Mouse (Mus musculus): ENCODE data around the gene Ccdc65. TPM values are rescaled to one million over a fixed set of nuclear protein-coding genes. Genes with fewer than 3 reads are reported as not detected.
"Not testable (repeated sequence)": the region's sequence is repeated elsewhere in the genome, so short reads cannot be mapped to it uniquely, and the experiment has no call there.

Gene Ccdc65
- polyA plus RNA-seq, 1 experiment from 2014 or later: 1.5 TPM

GRCm38 (mm10) chr15:98729791-98730545 lies 22.0 kb downstream of the Ccdc65 start:
- Histone ChIP-seq H3K9me3 (no peaks in the 10 kb centered on the region), H3K9ac (no peak overlapping the region), H3K36me3 (replicated peaks) (peaks cover 2% of the 10 kb centered on the region; the same call in 1 of the 2 replicates), H3K4me2 (no peak overlapping the region), H3K4me3 (replicated peaks) (no peak overlapping the region), H3K27ac (no peak overlapping the region), H3K27me3 (peaks cover 34% of the 10 kb centered on the region), H3K4me1 (peaks cover 25% of the 10 kb centered on the region)
- ATAC-seq (ENCODE audit: low FRiP score): no peak
- 78% methylated on average over 7 of the region's 7 CpGs for WGBS

GRCm38 (mm10) chr15:98730790-98731189 lies 22.8 kb downstream of the Ccdc65 start:
- H3K9me3 ChIP-seq: no peaks in the 10 kb centered on the region

GRCm38 (mm10) chr15:98732006-98732531 lies 24.1 kb downstream of the Ccdc65 start:
- peaks cover 22% of the 10 kb centered on the region for H3K36me3 ChIP-seq (replicated peaks)
- peaks cover 19% of the 10 kb centered on the region for H3K4me1 ChIP-seq
- no peak for ATAC-seq (ENCODE audit: low FRiP score)
- H3K27ac ChIP-seq: no peak overlapping the region
- peaks cover 15% of the 10 kb centered on the region for H3K27me3 ChIP-seq
- H3K4me2 ChIP-seq: no peak overlapping the region
- H3K9me3 ChIP-seq: no peaks in the 10 kb centered on the region
- 72% methylated on average over 8 of the region's 8 CpGs for WGBS
- H3K4me3 ChIP-seq (replicated peaks): no peak overlapping the region
- no peak overlapping the region for H3K9ac ChIP-seq

More at GRCm38 (mm10) chr15:98730790-98731189, 22.8 kb downstream of the Ccdc65 start:
- 88% methylated on average over 6 of the region's 6 CpGs for WGBS
- no peak overlapping the region for H3K9ac ChIP-seq
- H3K4me2 ChIP-seq: no peak overlapping the region
- peaks cover 25% of the 10 kb centered on the region for H3K4me1 ChIP-seq
- no peak for ATAC-seq (ENCODE audit: low FRiP score)
- peaks cover 10% of the 10 kb centered on the region for H3K36me3 ChIP-seq (replicated peaks)
- H3K27me3 ChIP-seq: peaks cover 27% of the 10 kb centered on the region
- no peak overlapping the region for H3K4me3 ChIP-seq (replicated peaks)
- H3K27ac ChIP-seq: no peak overlapping the region

- no peak overlapping the region for H3K4me3 ChIP-seq (replicated peaks)
- H3K4me1 ChIP-seq: peaks cover 6% of the 10 kb centered on the region; the same call in 1 of the 2 replicates
- ATAC-seq (ENCODE audit: low FRiP score): no peak
- no peak overlapping the region for H3K4me2 ChIP-seq
- no peaks in the 10 kb centered on the region for H3K9me3 ChIP-seq
- H3K27me3 ChIP-seq: peaks cover 13% of the 10 kb centered on the region
- 81% methylated on average over 6 of the region's 6 CpGs for WGBS
- no peak overlapping the region for H3K9ac ChIP-seq
- H3K36me3 ChIP-seq (replicated peaks): peaks cover 34% of the 10 kb centered on the region
- H3K27ac ChIP-seq: no peak overlapping the region
These were observed 25.4 kb downstream of the Ccdc65 start for GRCm38 (mm10) chr15:98733370-98733769.

GRCm38 (mm10) chr15:98733976-98734566 lies 26.1 kb downstream of the Ccdc65 start:
- WGBS: 94% methylated on average over 5 of the region's 5 CpGs
- H3K9ac ChIP-seq: no peak overlapping the region
- no peak overlapping the region for H3K4me3 ChIP-seq (replicated peaks)
- peaks cover 6% of the 10 kb centered on the region for H3K27me3 ChIP-seq
- H3K4me2 ChIP-seq: no peak overlapping the region
- H3K9me3 ChIP-seq: no peaks in the 10 kb centered on the region
- no peak overlapping the region for H3K27ac ChIP-seq
- ATAC-seq (ENCODE audit: low FRiP score): no peak
- H3K4me1 ChIP-seq: peaks cover 5% of the 10 kb centered on the region; the same call in 1 of the 2 replicates
- H3K36me3 ChIP-seq (replicated peaks): peaks cover 41% of the 10 kb centered on the region

GRCm38 (mm10) chr15:98736521-98736920 lies 28.5 kb downstream of the Ccdc65 start:
- ATAC-seq (ENCODE audit: low FRiP score): no peak
- H3K4me2 ChIP-seq: no peak overlapping the region
- no peaks in the 10 kb centered on the region for H3K9me3 ChIP-seq
- no peak overlapping the region for H3K9ac ChIP-seq
- no peak overlapping the region for H3K4me3 ChIP-seq (replicated peaks)
- peaks cover 5% of the 10 kb centered on the region; the same call in 1 of the 2 replicates for H3K4me1 ChIP-seq
- WGBS: 90% methylated on average over 10 of the region's 10 CpGs
- peaks cover 66% of the 10 kb centered on the region for H3K36me3 ChIP-seq (replicated peaks)
- no peaks in the 10 kb centered on the region for H3K27me3 ChIP-seq
- no peak overlapping the region for H3K27ac ChIP-seq

- Histone ChIP-seq H3K9ac (no peak overlapping the region), H3K36me3 (replicated peaks) (peaks cover 78% of the 10 kb centered on the region), H3K27ac (no peak overlapping the region), H3K4me2 (no peak overlapping the region), H3K4me1 (peaks cover 5% of the 10 kb centered on the region; the same call in 1 of the 2 replicates), H3K27me3 (no peaks in the 10 kb centered on the region), H3K4me3 (replicated peaks) (no peak overlapping the region), H3K9me3 (no peaks in the 10 kb centered on the region)
- ATAC-seq (ENCODE audit: low FRiP score): no peak
These were observed 29.9 kb downstream of the Ccdc65 start for GRCm38 (mm10) chr15:98737881-98738280.

GRCm38 (mm10) chr15:98738796-98739195 lies 30.8 kb downstream of the Ccdc65 start:
- WGBS: 74% methylated on average over 4 of the region's 4 CpGs
- H3K36me3 ChIP-seq (replicated peaks): peaks cover 78% of the 10 kb centered on the region

GRCm38 (mm10) chr15:98740219-98740618 lies 32.2 kb downstream of the Ccdc65 start:
- 84% methylated on average over 8 of the region's 8 CpGs for WGBS
- Histone ChIP-seq H3K27ac (no peak overlapping the region), H3K4me2 (no peak overlapping the region), H3K9ac (no peak overlapping the region), H3K4me3 (replicated peaks) (no peak overlapping the region), H3K4me1 (no peaks in the 10 kb centered on the region), H3K27me3 (no peaks in the 10 kb centered on the region), H3K36me3 (replicated peaks) (peaks cover 74% of the 10 kb centered on the region), H3K9me3 (no peaks in the 10 kb centered on the region)
- ATAC-seq (ENCODE audit: low FRiP score): no peak

More at GRCm38 (mm10) chr15:98738796-98739195, 30.8 kb downstream of the Ccdc65 start:
- Histone ChIP-seq H3K9ac (no peak overlapping the region), H3K4me3 (replicated peaks) (no peak overlapping the region), H3K4me1 (no peaks in the 10 kb centered on the region; the same call in 1 of the 2 replicates), H3K4me2 (no peak overlapping the region), H3K27me3 (no peaks in the 10 kb centered on the region), H3K9me3 (no peaks in the 10 kb centered on the region), H3K27ac (no peak overlapping the region)
- ATAC-seq (ENCODE audit: low FRiP score): no peak

- no peak for ATAC-seq (ENCODE audit: low FRiP score)
- Histone ChIP-seq H3K36me3 (replicated peaks) (peaks cover 47% of the 10 kb centered on the region), H3K4me1 (no peaks in the 10 kb centered on the region), H3K4me2 (no peak overlapping the region), H3K4me3 (replicated peaks) (no peak overlapping the region), H3K27ac (no peak overlapping the region), H3K27me3 (no peaks in the 10 kb centered on the region), H3K9me3 (no peaks in the 10 kb centered on the region), H3K9ac (no peak overlapping the region)
- WGBS: 87% methylated on average over 8 of the region's 8 CpGs
These were observed 34.9 kb downstream of the Ccdc65 start for GRCm38 (mm10) chr15:98742766-98743428.

GRCm38 (mm10) chr15:98743863-98744262 lies 35.9 kb downstream of the Ccdc65 start:
- H3K27ac ChIP-seq; H3K4me2 ChIP-seq; H3K4me1 ChIP-seq; H3K9ac ChIP-seq; ATAC-seq (ENCODE audit: low FRiP score); H3K27me3 ChIP-seq; H3K9me3 ChIP-seq; H3K4me3 ChIP-seq (replicated peaks): not testable (repeated sequence)
- peaks cover 39% of the 10 kb centered on the region for H3K36me3 ChIP-seq (replicated peaks)
- 95% methylated on average over 3 of the region's 3 CpGs for WGBS

GRCm38 (mm10) chr15:98746344-98746965 lies 38.4 kb downstream of the Ccdc65 start:
- no peak for ATAC-seq (ENCODE audit: low FRiP score)
- Histone ChIP-seq H3K4me1 (no peaks in the 10 kb centered on the region), H3K4me2 (no peak overlapping the region), H3K36me3 (replicated peaks) (peaks cover 18% of the 10 kb centered on the region; the same call in 1 of the 2 replicates), H3K27me3 (no peaks in the 10 kb centered on the region), H3K27ac (no peak overlapping the region), H3K9ac (no peak overlapping the region), H3K9me3 (no peaks in the 10 kb centered on the region), H3K4me3 (replicated peaks) (no peak overlapping the region)
- WGBS: 93% methylated on average over 10 of the region's 10 CpGs

Data from forebrain, embryonic 12.5 days (tissue).